Mouse (Mus musculus) skeletal muscle tissue, adult 2 months (tissue): Measurements from ENCODE around the gene Matn1.

Source experiments
- DNase-seq: peaks from one replicate; pipeline ENCODE4 v3.0.0-alpha.2; 2012; ENCODE audit warnings: low read depth, low spot score

The Matn1 gene

GRCm38 (mm10) chr4:130944112-130944511 is at the start of gene Matn1:
Gene Matn1 (plus strand): TSS chr4:130944385.
- DNase-seq: no peak

GRCm38 (mm10) chr4:130895701-130896100 is 48.5 kb upstream of the Matn1 start:
- no peak for DNase-seq

GRCm38 (mm10) chr4:130896372-130896771 is 47.8 kb upstream of the Matn1 start:
- DNase-seq: no peak

- DNase-seq: no peak
Observed at GRCm38 (mm10) chr4:130899383-130899781, 44.8 kb upstream of the Matn1 start.

GRCm38 (mm10) chr4:130899782-130900427 is 44.3 kb upstream of the Matn1 start:
- peak; percentile 54 for DNase-seq

- no peak for DNase-seq
Observed at GRCm38 (mm10) chr4:130900746-130901145, 43.4 kb upstream of the Matn1 start.

GRCm38 (mm10) chr4:130902289-130902781 is 41.9 kb upstream of the Matn1 start:
- DNase-seq: no peak

- DNase-seq: no peak
Observed at GRCm38 (mm10) chr4:130905025-130905424, 39.2 kb upstream of the Matn1 start.

GRCm38 (mm10) chr4:130905882-130906281 is 38.3 kb upstream of the Matn1 start:
- DNase-seq: no peak

GRCm38 (mm10) chr4:130906296-130906695 is 37.9 kb upstream of the Matn1 start:
- DNase-seq: peak; percentile 92

- DNase-seq: no peak
Observed at GRCm38 (mm10) chr4:130907200-130908069, 36.8 kb upstream of the Matn1 start.

- no peak for DNase-seq
Observed at GRCm38 (mm10) chr4:130908133-130908532, 36.1 kb upstream of the Matn1 start.

- no peak for DNase-seq
Observed at GRCm38 (mm10) chr4:130909167-130909874, 34.9 kb upstream of the Matn1 start.

GRCm38 (mm10) chr4:130910666-130911065 is 33.5 kb upstream of the Matn1 start:
- DNase-seq: no peak

GRCm38 (mm10) chr4:130912626-130913025 is 31.6 kb upstream of the Matn1 start:
- DNase-seq: no peak

GRCm38 (mm10) chr4:130913077-130913476 is 31.1 kb upstream of the Matn1 start, which contains the start of gene Laptm5:
Gene Laptm5 (plus strand): TSS chr4:130913125.
- DNase-seq: peak; percentile 46

GRCm38 (mm10) chr4:130913511-130913910 is 30.7 kb upstream of the Matn1 start:
- DNase-seq: no peak

- DNase-seq: peak; percentile 52
Observed at GRCm38 (mm10) chr4:130914011-130914410, 30.2 kb upstream of the Matn1 start.

- DNase-seq: no peak
Observed at GRCm38 (mm10) chr4:130914527-130914926, 29.7 kb upstream of the Matn1 start.

GRCm38 (mm10) chr4:130915006-130915667 is 29.0 kb upstream of the Matn1 start:
- no peak for DNase-seq

- DNase-seq: no peak
Observed at GRCm38 (mm10) chr4:130915668-130916035, 28.5 kb upstream of the Matn1 start.
